Mouse (Mus musculus): ENCODE data around the gene BC100530. TPM values are rescaled to one million over a fixed set of nuclear protein-coding genes. Genes with fewer than 3 reads are reported as not detected.
"Not testable (repeated sequence)": the region's sequence is repeated elsewhere in the genome, so short reads cannot be mapped to it uniquely, and the experiment has no call there.

The BC100530 gene
- not detected for polyA plus RNA-seq (2021)

DNA sequence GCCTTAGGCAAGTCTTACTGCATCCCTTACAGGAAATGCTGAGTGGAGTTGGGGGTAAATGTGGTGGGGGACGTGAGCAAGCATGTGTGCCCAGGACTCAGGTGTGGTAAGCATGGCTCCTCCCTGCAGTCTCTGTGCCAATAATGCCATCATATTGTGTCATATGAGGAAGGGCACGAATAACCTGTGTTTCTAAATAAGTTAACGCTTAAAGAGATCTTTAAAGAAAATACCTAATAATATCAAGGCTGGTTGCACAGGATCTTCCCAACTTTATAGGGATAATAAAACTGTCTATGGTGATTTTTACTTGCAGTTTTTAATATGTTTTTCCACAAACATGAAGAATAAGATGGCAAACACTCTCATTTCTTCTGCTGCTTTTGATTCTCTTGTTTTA lies at the start of gene BC100530:
TSS of gene BC100530 (minus strand) at position 101 of the 400 bp plus-strand sequence.
- H3K27me3 ChIP-seq; POLR2A ChIA-PET; CTCF ChIA-PET; in situ Hi-C loops (cut with MboI; ENCODE audit: low pct_unique_long_range_greater_than_20kb); DNase-seq (ENCODE audit: low read depth, low spot score); ATAC-seq: not testable (repeated sequence)

DNA sequence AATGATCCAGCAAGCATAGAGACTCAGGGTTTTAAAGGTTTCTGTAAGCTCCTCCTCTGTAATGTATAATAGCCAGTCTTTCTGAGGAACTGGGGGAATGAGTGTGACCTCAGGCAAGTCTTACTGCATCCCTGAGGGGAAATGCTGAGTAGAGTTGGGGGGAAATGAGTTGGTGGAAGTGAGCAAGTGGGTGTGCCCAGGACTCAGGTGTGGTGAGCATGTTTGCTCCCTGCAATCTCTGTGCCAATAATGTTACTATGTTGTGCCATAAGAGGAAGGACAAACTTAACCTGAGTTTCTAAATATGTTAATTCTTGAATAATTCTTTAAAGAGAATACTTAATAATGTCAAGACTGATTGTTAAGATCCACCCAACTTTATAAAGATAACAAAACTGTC lies 40.8 kb upstream of the BC100530 start, which contains the start of gene Stfa2:
TSS of gene Stfa2 (minus strand) at position 101 of the 400 bp plus-strand sequence.
- no peak for ATAC-seq
- DNase-seq (ENCODE audit: low read depth, low spot score): no peak
- in situ Hi-C loops (cut with MboI; ENCODE audit: low pct_unique_long_range_greater_than_20kb): loop anchor here (5.0 kb wide), 1 partner anchor 251 kb away; the partner anchor contains the start of gene Stfa2l1
- TF ChIP-seq CTCF (IDR thresholded peaks at IDR 0.05): no peak
- ChIA-PET POLR2A (no interaction called here), CTCF (no interaction called here)
- peaks cover 4% of the 10 kb centered on the region for H3K27me3 ChIP-seq

DNA sequence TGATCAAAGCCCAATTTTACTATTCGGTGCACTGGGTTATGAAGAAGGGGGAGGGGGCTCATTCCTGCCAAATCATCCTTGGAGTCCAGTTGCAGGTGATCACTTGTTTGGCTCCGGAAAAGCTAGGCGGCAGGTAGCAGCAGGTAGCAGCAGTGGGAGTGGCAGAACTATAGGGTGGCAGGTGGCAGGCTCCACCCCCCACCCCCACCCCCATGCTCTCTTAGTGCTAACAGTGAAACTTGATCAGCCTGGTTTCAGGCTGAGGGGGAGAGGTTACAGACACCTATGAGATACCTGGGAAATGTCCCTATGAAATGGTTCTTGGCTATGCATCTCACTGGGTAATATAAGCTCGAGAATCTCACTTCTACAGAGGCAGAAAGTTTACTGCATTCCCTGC lies 21.5 kb upstream of the BC100530 start:
- no peak for TF ChIP-seq CTCF (IDR thresholded peaks at IDR 0.05)
- ChIA-PET POLR2A (no interaction called here), CTCF (no interaction called here)
- ATAC-seq: no peak
- no peak for DNase-seq (ENCODE audit: low read depth, low spot score)
- in situ Hi-C loops (cut with MboI; ENCODE audit: low pct_unique_long_range_greater_than_20kb): no loop called here
- H3K27me3 ChIP-seq: peaks cover 9% of the 10 kb centered on the region

DNA sequence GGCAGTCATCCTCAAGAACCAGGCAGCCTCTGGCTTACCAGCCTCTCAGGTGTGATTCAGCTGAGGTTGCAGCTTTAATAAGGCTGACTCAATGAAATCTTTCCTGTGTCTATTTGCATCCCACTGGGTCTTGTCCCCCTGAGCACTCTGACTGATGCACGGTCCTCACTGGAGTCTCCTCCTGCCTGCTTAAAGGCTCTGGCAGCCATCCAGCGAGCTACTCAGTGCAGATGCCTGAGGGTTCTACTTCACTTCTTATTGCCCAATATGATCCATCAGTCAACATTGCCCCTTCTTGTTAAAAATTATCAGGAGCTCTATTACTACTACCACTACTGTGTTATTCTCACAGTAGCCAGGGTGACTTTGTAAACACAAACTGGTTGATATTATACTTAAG lies 30.4 kb downstream of the BC100530 start:
- no peaks in the 10 kb centered on the region for H3K27me3 ChIP-seq
- ATAC-seq (no peak), DNase-seq (ENCODE audit: low read depth, low spot score) (no peak)
- ChIA-PET CTCF (interaction anchor here (1.3 kb wide), 1 partner anchor 15 kb away, joined by 3 read pairs; no protein-coding TSS in a partner anchor), POLR2A (no interaction called here)
- TF ChIP-seq CTCF (IDR thresholded peaks at IDR 0.05): no peak
- in situ Hi-C loops (cut with MboI; ENCODE audit: low pct_unique_long_range_greater_than_20kb): loop anchor here (10.0 to 25.0 kb wide), 2 partner anchors 102 to 775 kb away; no protein-coding TSS in a partner anchor

DNA sequence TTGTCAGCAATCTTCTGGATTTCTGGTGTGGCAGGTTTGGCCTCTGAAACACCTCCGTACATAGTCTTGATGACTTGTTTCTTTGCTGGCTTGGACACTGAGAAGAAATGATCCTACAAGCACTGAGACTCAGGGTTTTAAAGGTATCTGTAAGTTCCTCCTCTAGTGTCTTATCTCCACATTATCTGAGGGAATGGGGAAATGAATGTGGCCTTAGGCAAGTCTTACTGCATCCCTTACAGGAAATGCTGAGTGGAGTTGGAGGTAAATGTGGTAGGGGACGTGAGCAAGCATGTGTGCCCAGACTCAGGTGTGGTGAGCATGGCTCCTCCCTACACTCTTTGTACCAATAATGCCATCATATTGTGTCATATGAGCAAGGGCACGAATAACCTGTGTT lies 33.3 kb downstream of the BC100530 start, which contains the start of gene BC117090:
TSS of gene BC117090 (minus strand) at position 101 of the 400 bp plus-strand sequence.
- no peak for ATAC-seq
- no peaks in the 10 kb centered on the region for H3K27me3 ChIP-seq
- POLR2A ChIA-PET: no interaction called here
- TF ChIP-seq CTCF (IDR thresholded peaks at IDR 0.05): no peak
- no peak for DNase-seq (ENCODE audit: low read depth, low spot score)
- in situ Hi-C loops (cut with MboI; ENCODE audit: low pct_unique_long_range_greater_than_20kb): loop anchor here (10.0 to 25.0 kb wide), 2 partner anchors 99 to 772 kb away; no protein-coding TSS in a partner anchor
- CTCF ChIA-PET: no interaction called here

DNA sequence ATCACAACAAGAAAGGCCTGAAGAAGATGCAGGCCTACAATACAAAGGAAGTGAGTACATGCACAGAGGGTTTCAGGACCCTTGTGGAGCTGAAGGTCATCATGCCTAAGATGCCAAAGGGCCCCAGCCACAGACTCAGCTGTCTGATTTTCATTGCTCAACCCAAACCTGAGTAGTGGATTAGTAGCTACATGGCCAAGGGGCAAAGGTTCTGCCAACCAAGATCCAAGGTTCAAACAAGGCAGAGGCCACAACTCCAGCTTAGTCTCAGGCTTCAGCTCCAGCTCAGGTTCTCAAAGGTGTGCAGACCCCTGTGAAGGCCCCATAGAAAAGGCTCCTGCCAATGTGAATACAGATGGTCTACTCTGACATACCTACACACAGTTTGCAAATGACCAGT lies 48.3 kb downstream of the BC100530 start:
- ATAC-seq (no peak), DNase-seq (ENCODE audit: low read depth, low spot score) (no peak)
- TF ChIP-seq CTCF (IDR thresholded peaks at IDR 0.05): no peak
- ChIA-PET CTCF (no interaction called here), POLR2A (no interaction called here)
- in situ Hi-C loops (cut with MboI; ENCODE audit: low pct_unique_long_range_greater_than_20kb): no loop called here
- no peaks in the 10 kb centered on the region for H3K27me3 ChIP-seq

DNA sequence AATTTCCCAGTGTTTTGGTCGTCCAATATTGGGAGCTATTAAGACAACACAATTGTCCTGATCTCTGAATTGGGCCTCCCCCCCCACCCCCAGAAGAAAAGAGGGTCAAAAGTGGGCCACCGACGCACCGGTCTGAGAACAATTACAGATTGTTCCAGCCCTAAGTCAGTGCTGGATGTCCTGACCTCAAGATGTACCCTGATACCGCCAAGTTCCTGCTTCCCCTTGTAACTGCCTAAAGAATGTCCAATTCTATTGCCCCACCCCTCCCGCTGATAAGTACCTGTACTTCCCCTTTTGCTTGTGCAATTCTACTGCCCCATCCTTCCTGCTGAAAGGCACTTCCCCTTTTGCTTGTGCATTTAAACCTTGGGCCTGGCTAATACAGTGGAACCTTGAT lies 51.4 kb downstream of the BC100530 start:
- CTCF ChIA-PET; in situ Hi-C loops (cut with MboI; ENCODE audit: low pct_unique_long_range_greater_than_20kb); ATAC-seq; POLR2A ChIA-PET; DNase-seq (ENCODE audit: low read depth, low spot score); H3K27me3 ChIP-seq: not testable (repeated sequence)

Other genes starting within 250 kb of the BC100530 start
- 0.03 TPM for gene Csta1, start 236.5 kb downstream of the BC100530 start, polyA plus RNA-seq (2021)
- gene Stfa2l1, start 210.9 kb downstream of the BC100530 start, polyA plus RNA-seq (2021): not detected
- gene Gm5483, start 183.5 kb downstream of the BC100530 start, polyA plus RNA-seq (2021): not detected
- not detected for gene Gm5416, start 157.3 kb downstream of the BC100530 start, polyA plus RNA-seq (2021)
- not detected for gene 2010005H15Rik, start 146.3 kb downstream of the BC100530 start, polyA plus RNA-seq (2021)
- gene Stfa1, start 90.8 kb downstream of the BC100530 start, polyA plus RNA-seq (2021): not detected
- not detected for gene BC117090, start 33.4 kb downstream of the BC100530 start, polyA plus RNA-seq (2021)
- not detected for gene Stfa2, start 40.7 kb upstream of the BC100530 start, polyA plus RNA-seq (2021)
- not detected for gene Stfa3, start 87.6 kb upstream of the BC100530 start, polyA plus RNA-seq (2021)
- gene Casr, start 194.4 kb upstream of the BC100530 start, polyA plus RNA-seq (2021): 0.01 TPM